Mouse (Mus musculus) liver, embryonic 14.5 days (tissue): ENCODE data around the gene Il10rb.

Experiments used
- CTCF ChIP-seq: IDR thresholded peaks from 2 replicates; pipeline ENCODE4 v1.5.1; 2016; ENCODE audit warnings: antibody characterized with exemption, low read depth, control low read depth
- EP300 ChIP-seq: IDR thresholded peaks from 2 replicates; pipeline ENCODE4 v1.6.1; 2016; ENCODE audit warnings: antibody characterized with exemption, low read depth

- no peak for TF ChIP-seq CTCF
- no peak for TF ChIP-seq EP300
Measured at GRCm38 (mm10) chr16:91363483-91363882, 42.5 kb upstream of the Il10rb start.
